Mouse (Mus musculus): ENCODE data around the gene Nmb. TPM values are rescaled to one million over a fixed set of nuclear protein-coding genes. Genes with fewer than 3 reads are reported as not detected.

Nmb gene
- polyA plus RNA-seq, 2 experiments: 1.3 to 1.9 TPM

DNA sequence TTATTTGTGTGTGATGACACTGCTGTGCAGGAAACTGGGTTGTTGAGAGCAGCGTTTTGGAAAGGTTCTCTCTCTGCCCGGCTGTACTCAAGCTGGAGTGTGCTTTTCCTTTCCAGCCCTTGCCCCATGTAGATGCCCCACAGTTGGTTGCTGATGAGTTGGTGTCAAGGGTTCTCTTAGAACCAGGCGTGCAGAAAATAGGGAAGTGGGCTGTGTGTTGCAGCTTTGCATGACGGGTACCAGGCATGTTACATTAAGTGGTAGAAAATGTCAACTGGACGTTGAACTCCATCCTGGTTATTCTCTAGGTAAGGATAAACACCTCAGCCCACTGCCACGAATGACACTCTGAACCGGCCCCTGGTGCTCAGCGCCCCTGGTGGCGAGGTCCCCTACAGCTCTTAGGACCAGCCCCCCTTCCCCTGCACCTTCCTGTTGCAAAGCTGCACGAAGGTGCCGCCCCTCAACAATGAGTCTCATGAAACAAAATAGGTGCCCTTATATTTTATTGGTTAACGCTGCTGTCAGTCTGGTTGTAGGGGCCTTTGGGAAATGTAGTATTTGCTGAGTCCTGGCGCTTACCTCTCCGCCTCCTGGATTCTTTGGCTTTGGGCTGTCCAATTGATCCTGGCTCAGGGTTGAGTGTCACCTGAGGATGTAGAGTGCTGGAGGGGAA, 21.9 kb downstream of the Nmb start:
- peak overlapping the region in 1 of 2 experiments; percentile 20; a peak in 2 of 4 replicates for H3K4me3 ChIP-seq (ENCODE audit: insufficient read depth in 1 of 2, low read depth in 2 of 2, low read length in 2 of 2)

DNA sequence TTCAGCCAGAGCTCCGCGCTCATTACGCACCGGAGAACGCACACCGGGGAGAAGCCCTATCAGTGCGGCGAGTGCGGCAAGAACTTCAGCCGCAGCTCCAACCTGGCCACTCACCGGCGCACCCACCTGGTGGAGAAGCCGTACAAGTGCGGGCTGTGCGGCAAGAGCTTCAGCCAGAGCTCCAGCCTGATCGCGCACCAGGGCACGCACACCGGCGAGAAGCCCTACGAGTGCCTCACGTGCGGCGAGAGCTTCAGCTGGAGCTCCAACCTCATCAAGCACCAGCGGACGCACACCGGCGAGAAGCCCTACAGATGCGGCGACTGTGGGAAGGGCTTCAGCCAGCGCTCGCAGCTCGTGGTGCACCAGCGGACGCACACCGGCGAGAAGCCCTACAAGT, 29.1 kb downstream of the Nmb start:
- H3K27ac ChIP-seq: no peak overlapping the region
- WGBS (ENCODE audit: insufficient replicate concordance): 63% methylated on average over 37 of the region's 37 CpGs

More for the DNA sequence above, 21.9 kb downstream of the Nmb start:
- 6% methylated on average over 14 of the region's 14 CpGs for WGBS (ENCODE audit: insufficient replicate concordance)
- H3K27me3 ChIP-seq (ENCODE audit: control insufficient read depth, insufficient read depth, low read length): no peaks in the 10 kb centered on the region
- ATAC-seq (ENCODE audit: insufficient read depth) (peak; percentile 82), DNase-seq (ENCODE audit: low read depth in 3 of 3, low spot score in 3 of 3) (peak; percentile 59 to 64 (median 62))
- no peaks in the 10 kb centered on the region for H3K36me3 ChIP-seq (replicated peaks; ENCODE audit: control insufficient read depth, insufficient read depth, low read depth)
- no peaks in the 10 kb centered on the region for H3K9me3 ChIP-seq (ENCODE audit: control insufficient read depth, low read length)
- no peak overlapping the region for H3K9ac ChIP-seq (replicated peaks)
- peaks cover 0 to 4% of the 10 kb centered on the region in 2 experiments; a peak in 2 of 4 replicates for H3K4me1 ChIP-seq (replicated peaks; ENCODE audit: control insufficient read depth in 2 of 2, insufficient read depth in 2 of 2, low read length in 1 of 2)
- TF ChIP-seq CTCF (IDR thresholded peaks at IDR 0.05; ENCODE audit: low read depth): peak; percentile 73
- no peak for TF ChIP-seq EP300 (IDR thresholded peaks at IDR 0.05; ENCODE audit: low read depth)
- H3K27ac ChIP-seq: no peak overlapping the region
- peak overlapping the region; percentile 50 for H3K4me2 ChIP-seq (ENCODE audit: low read depth)

DNA sequence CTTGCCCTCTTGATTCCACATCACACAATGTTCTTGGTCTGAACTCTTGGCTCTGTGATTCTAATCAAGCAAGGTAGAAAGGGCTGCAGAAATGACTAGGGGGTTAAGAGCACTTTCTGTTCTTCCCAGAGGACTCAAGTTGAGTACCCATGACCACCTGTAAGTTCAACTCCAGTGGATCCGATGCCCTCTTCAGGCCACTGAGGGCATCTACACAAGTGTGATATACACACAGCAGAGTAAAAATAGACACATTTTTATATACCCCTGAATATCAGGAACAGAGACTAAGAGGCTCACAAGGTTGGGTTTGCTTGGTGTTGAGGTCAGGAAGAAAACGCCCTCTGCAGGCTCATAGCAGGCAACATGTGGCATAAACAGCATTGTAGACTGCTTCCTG, 31.2 kb downstream of the Nmb start:
- WGBS (ENCODE audit: insufficient replicate concordance): 71% methylated on average over 2 of the region's 2 CpGs
- TF ChIP-seq CTCF (IDR thresholded peaks at IDR 0.05; ENCODE audit: low read depth) (0 out of 2 replicates have a peak, but pooled peaks have one; percentile 8), EP300 (IDR thresholded peaks at IDR 0.05; ENCODE audit: low read depth) (no peak)
- H3K9ac ChIP-seq (replicated peaks): no peak overlapping the region
- no peaks in the 10 kb centered on the region for H3K4me1 ChIP-seq (replicated peaks; ENCODE audit: control insufficient read depth in 2 of 2, insufficient read depth in 2 of 2, low read length in 1 of 2)
- no peaks in the 10 kb centered on the region for H3K9me3 ChIP-seq (ENCODE audit: control insufficient read depth, low read length)
- ATAC-seq (ENCODE audit: insufficient read depth): no peak
- H3K36me3 ChIP-seq (replicated peaks; ENCODE audit: control insufficient read depth, insufficient read depth, low read depth): no peaks in the 10 kb centered on the region
- no peaks in the 10 kb centered on the region for H3K27me3 ChIP-seq (ENCODE audit: control insufficient read depth, insufficient read depth, low read length)
- H3K27ac ChIP-seq: no peak overlapping the region
- no peak overlapping the region for H3K4me2 ChIP-seq (ENCODE audit: low read depth)
- no peak overlapping the region for H3K4me3 ChIP-seq (ENCODE audit: insufficient read depth in 1 of 2, low read depth in 2 of 2, low read length in 2 of 2)
- DNase-seq (ENCODE audit: low read depth in 3 of 3, low spot score in 3 of 3): no peak

More for the DNA sequence above, 29.1 kb downstream of the Nmb start:
- no peak overlapping the region for H3K4me2 ChIP-seq (ENCODE audit: low read depth)
- no peaks in the 10 kb centered on the region for H3K4me1 ChIP-seq (replicated peaks; ENCODE audit: control insufficient read depth in 2 of 2, insufficient read depth in 2 of 2, low read length in 1 of 2)
- no peaks in the 10 kb centered on the region for H3K9me3 ChIP-seq (ENCODE audit: control insufficient read depth, low read length)
- no peak overlapping the region for H3K9ac ChIP-seq (replicated peaks)
- H3K4me3 ChIP-seq (ENCODE audit: insufficient read depth in 1 of 2, low read depth in 2 of 2, low read length in 2 of 2): no peak overlapping the region
- TF ChIP-seq EP300 (IDR thresholded peaks at IDR 0.05; ENCODE audit: low read depth) (no peak), CTCF (IDR thresholded peaks at IDR 0.05; ENCODE audit: low read depth) (peak; percentile 40; the same call in 1 of the 2 replicates)
- H3K27me3 ChIP-seq (ENCODE audit: control insufficient read depth, insufficient read depth, low read length): no peaks in the 10 kb centered on the region
- ATAC-seq (ENCODE audit: insufficient read depth) (no peak), DNase-seq (ENCODE audit: low read depth in 3 of 3, low spot score in 3 of 3) (no peak)
- H3K36me3 ChIP-seq (replicated peaks; ENCODE audit: control insufficient read depth, insufficient read depth, low read depth): no peaks in the 10 kb centered on the region

DNA sequence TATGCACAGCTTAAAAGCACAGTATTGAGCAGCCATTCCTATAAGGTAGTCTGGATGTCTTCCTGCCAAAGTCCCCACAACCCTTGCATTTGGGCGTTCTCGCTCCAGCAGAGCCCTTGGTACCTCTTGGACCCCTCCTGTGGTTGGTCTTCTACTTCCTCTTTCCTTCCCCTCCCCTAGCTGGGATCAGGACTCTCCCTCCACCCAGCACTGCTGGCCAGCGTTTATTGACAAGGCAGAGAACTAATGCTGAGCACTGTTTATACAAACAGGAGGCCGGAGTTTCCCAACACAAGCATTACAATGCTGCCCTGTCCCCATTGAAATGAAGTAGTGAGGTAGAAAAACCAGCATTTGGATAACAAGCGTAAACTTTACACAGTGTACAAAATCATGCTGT, 31.8 kb downstream of the Nmb start:
- DNase-seq (ENCODE audit: low read depth in 3 of 3, low spot score in 3 of 3) (no peak), ATAC-seq (ENCODE audit: insufficient read depth) (no peak)
- 39% methylated on average over 5 of the region's 5 CpGs for WGBS (ENCODE audit: insufficient replicate concordance)
- no peaks in the 10 kb centered on the region for H3K9me3 ChIP-seq (ENCODE audit: control insufficient read depth, low read length)
- no peak overlapping the region for H3K9ac ChIP-seq (replicated peaks)
- H3K36me3 ChIP-seq (replicated peaks; ENCODE audit: control insufficient read depth, insufficient read depth, low read depth): no peaks in the 10 kb centered on the region
- H3K4me3 ChIP-seq (ENCODE audit: insufficient read depth in 1 of 2, low read depth in 2 of 2, low read length in 2 of 2): no peak overlapping the region
- no peak overlapping the region for H3K4me2 ChIP-seq (ENCODE audit: low read depth)
- no peak overlapping the region for H3K27ac ChIP-seq
- TF ChIP-seq EP300 (IDR thresholded peaks at IDR 0.05; ENCODE audit: low read depth) (no peak), CTCF (IDR thresholded peaks at IDR 0.05; ENCODE audit: low read depth) (no peak)
- no peaks in the 10 kb centered on the region for H3K27me3 ChIP-seq (ENCODE audit: control insufficient read depth, insufficient read depth, low read length)
- H3K4me1 ChIP-seq (replicated peaks; ENCODE audit: control insufficient read depth in 2 of 2, insufficient read depth in 2 of 2, low read length in 1 of 2): no peaks in the 10 kb centered on the region

DNA sequence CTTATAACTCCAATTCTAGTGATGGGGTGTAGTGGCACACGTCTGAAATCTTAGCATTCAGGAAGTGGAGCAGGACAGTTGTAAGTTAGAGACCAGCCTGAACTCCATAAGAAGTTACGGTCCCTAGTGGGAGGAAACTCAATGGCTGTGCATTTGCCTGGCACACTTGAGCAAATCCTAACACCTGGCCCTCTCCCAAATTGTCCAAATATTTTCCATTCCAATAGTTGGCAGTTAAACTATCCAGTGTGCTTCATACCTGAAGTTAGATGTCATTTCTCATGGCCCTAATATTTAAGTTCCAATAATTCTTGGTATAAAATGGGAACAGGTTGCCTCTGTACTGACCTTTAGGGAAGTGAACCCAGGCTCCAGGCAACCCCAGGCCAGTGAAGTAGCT, 36.2 kb downstream of the Nmb start:
- H3K4me2 ChIP-seq (ENCODE audit: low read depth): no peak overlapping the region
- DNase-seq (ENCODE audit: low read depth in 3 of 3, low spot score in 3 of 3): no peak
- H3K4me1 ChIP-seq (replicated peaks; ENCODE audit: control insufficient read depth in 2 of 2, insufficient read depth in 2 of 2, low read length in 1 of 2): peaks cover 2 to 15% of the 10 kb centered on the region in 2 experiments; a peak in 3 of 4 replicates
- 71% methylated on average over 2 of the region's 2 CpGs for WGBS (ENCODE audit: insufficient replicate concordance)
- H3K9me3 ChIP-seq (ENCODE audit: control insufficient read depth, low read length): no peaks in the 10 kb centered on the region
- H3K4me3 ChIP-seq (ENCODE audit: insufficient read depth in 1 of 2, low read depth in 2 of 2, low read length in 2 of 2): no peak overlapping the region
- TF ChIP-seq EP300 (IDR thresholded peaks at IDR 0.05; ENCODE audit: low read depth) (no peak), CTCF (IDR thresholded peaks at IDR 0.05; ENCODE audit: low read depth) (no peak)
- ATAC-seq (ENCODE audit: insufficient read depth): no peak
- no peak overlapping the region for H3K9ac ChIP-seq (replicated peaks)
- no peaks in the 10 kb centered on the region for H3K36me3 ChIP-seq (replicated peaks; ENCODE audit: control insufficient read depth, insufficient read depth, low read depth)
- no peak overlapping the region for H3K27ac ChIP-seq
- H3K27me3 ChIP-seq (ENCODE audit: control insufficient read depth, insufficient read depth, low read length): no peaks in the 10 kb centered on the region
